Mouse (Mus musculus) lung, postnatal 0 days (tissue): ENCODE results near the gene Gm29133. TPM values are rescaled to one million over a fixed set of nuclear protein-coding genes. Genes with fewer than 3 reads are reported as not detected.

Experiments used
- ATAC-seq: fragments of 200-750 bp; cut with Nextera tagmentation; 2 replicates; pipeline ENCODE4 v1.8.0; 2017; ENCODE audit warnings: moderate library complexity
- DNase-seq: peaks from one replicate; pipeline ENCODE4 v3.0.0-alpha.2; 2016; ENCODE audit warnings: low spot score
- H3K27ac ChIP-seq: fragments of 300-500 bp; sonication (generic); 2 replicates; pipeline ENCODE4 v1.5.1; 2014; ENCODE audit warnings: antibody characterized with exemption, mild to moderate bottlenecking, low read length, mixed read lengths
- H3K27me3 ChIP-seq: fragments of 300-500 bp; sonication (generic); replicated peaks from 2 replicates; pipeline ENCODE4 v1.6.1; 2014; ENCODE audit warnings: low read length, mixed read lengths; ENCODE audit not compliant: insufficient read depth
- H3K36me3 ChIP-seq: fragments of 300-500 bp; sonication (generic); 2 replicates; pipeline ENCODE4 v1.6.1; 2014; ENCODE audit warnings: low read length, mixed read lengths; ENCODE audit not compliant: insufficient read depth
- H3K4me1 ChIP-seq: fragments of 300-500 bp; sonication (generic); 2 replicates; pipeline ENCODE4 v1.6.1; 2014; ENCODE audit warnings: antibody characterized with exemption, low read depth, low read length, mixed read lengths; ENCODE audit not compliant: insufficient read depth
- H3K4me2 ChIP-seq: fragments of 300-500 bp; sonication (generic); replicated peaks from 2 replicates; pipeline ENCODE4 v1.6.1; 2014; ENCODE audit warnings: low read depth, mild to moderate bottlenecking, low read length, moderate library complexity, mixed read lengths
- H3K4me3 ChIP-seq: fragments of 300-500 bp; sonication (generic); 2 replicates; pipeline ENCODE4 v1.5.1; 2014; ENCODE audit warnings: low read depth, low read length
- H3K9ac ChIP-seq: fragments of 300-500 bp; sonication (generic); replicated peaks from 2 replicates; pipeline ENCODE4 v1.6.1; 2014; ENCODE audit warnings: low read depth, mild to moderate bottlenecking
- H3K9me3 ChIP-seq: fragments of 300-500 bp; sonication (generic); 2 replicates; pipeline ENCODE4 v1.6.1; 2016; ENCODE audit warnings: low read length, mixed read lengths
- CTCF ChIP-seq: IDR thresholded peaks from 2 replicates; pipeline ENCODE4 v1.5.1; 2016; ENCODE audit warnings: antibody characterized with exemption, mild to moderate bottlenecking
- EP300 ChIP-seq: IDR thresholded peaks from 2 replicates; pipeline ENCODE4 v1.6.1; 2016; ENCODE audit warnings: antibody characterized with exemption, mild to moderate bottlenecking, control low read depth
- WGBS: fragments of 180-500 bp; shearing (Covaris S2); extraction: QIAGEN DNeasy Blood & Tissue Kit; methylation state at CpG from one replicate; pipeline ENCODE4 v1.1.7; 2014; 5-methylcytosine and 5-hydroxymethylcytosine counted together
- polyA plus RNA-seq: library from polyadenylated mRNA; unstranded; fragments of >200 nt; fragmentation: Nextera tagmentation; extraction: Ambion mirVana; gene quantifications from 2 replicates; pipeline ENCODE4 v1.2.1, GENCODE M21; 2015

The Gm29133 gene
- polyA plus RNA-seq = not detected in 2 replicates

DNA sequence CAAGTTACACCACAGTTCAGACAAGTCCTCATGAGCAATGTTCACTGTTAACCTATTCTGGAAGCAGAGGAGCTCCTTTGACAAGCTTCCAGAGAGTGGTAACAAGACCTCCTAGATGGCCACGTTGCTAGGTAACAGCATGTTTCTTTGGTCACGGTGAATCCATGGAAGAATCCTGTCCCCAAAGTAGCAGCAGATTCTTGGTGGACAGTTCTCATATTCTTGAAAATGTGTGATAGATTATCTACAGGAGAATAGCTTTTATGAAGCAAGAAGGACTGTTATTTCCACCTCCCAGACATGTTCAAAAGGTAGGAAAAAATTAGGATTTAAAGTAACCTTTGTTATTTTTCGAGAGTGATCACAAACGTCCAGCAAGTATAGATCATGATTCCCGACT lies at the start of gene Gm29133:
TSS of gene Gm29133 (plus strand) at position 301 of the 400 bp plus-strand sequence.
- Histone ChIP-seq H3K4me3 (no peak within 1 kb of the TSS), H3K4me1 (no peaks in the 10 kb centered on the region), H3K36me3 (no peaks in the 10 kb centered on the region), H3K9me3 (no peaks in the 10 kb centered on the region), H3K27ac (no peak within 1 kb of the TSS), H3K27me3 (no peaks in the 10 kb centered on the region), H3K9ac (no peak within 1 kb of the TSS), H3K4me2 (no peak within 1 kb of the TSS)
- TF ChIP-seq EP300 (no peak), CTCF (no peak)
- WGBS = 56% methylated on average over 5 of the region's 5 CpGs
- ATAC-seq (no peak), DNase-seq (no peak)

DNA sequence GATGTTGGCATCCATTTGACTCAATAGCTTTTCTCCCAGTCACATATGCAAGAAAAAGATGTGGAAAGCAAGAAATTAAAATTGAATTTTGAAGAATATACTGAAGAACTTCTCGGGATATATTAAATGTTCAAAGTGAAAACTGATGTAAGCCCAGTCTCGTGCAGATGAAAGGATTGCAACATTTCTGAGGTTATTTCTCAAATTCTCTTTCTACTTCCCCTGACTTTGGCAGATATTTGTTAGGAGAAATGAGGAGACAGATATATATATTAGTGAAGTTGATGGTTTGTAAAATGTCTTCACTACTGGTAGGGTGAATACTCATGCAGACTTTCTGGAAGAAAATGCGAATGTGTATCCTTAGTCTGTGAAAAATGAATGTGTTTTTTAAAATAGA lies 48.9 kb upstream of the Gm29133 start:
- Histone ChIP-seq H3K4me3 (no peak overlapping the region), H3K9ac (no peak overlapping the region), H3K36me3 (no peaks in the 10 kb centered on the region), H3K27ac (no peak overlapping the region), H3K4me2 (no peak overlapping the region), H3K9me3 (no peaks in the 10 kb centered on the region), H3K4me1 (no peaks in the 10 kb centered on the region), H3K27me3 (no peaks in the 10 kb centered on the region)
- ATAC-seq = no peak
- TF ChIP-seq CTCF = no peak
- no peak for DNase-seq
- 74% methylated on average over 3 of the region's 3 CpGs for WGBS

DNA sequence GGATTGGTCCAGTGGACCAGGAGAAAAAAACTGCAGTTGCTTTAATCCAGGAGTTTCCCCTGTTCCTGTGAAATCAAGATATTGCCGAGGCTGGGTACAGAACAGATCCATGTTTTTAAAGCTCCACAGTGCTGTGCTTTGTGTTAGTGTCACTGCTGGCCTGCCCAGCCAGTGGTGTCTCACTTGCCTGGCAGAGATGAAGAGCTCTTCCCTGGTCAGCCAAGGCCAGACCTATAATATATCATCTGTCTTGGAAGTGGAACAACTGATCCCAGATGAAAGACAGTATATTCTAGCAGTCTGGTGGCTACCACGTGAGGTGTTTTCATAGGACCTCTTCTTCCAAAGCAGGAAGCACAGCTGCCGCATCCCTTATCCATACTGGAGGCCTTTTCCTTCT lies 46.7 kb upstream of the Gm29133 start:
- TF ChIP-seq CTCF = no peak
- no peak for TF ChIP-seq EP300
- Histone ChIP-seq H3K36me3 (no peaks in the 10 kb centered on the region), H3K9me3 (no peaks in the 10 kb centered on the region), H3K27ac (no peak overlapping the region), H3K4me1 (no peaks in the 10 kb centered on the region), H3K9ac (no peak overlapping the region), H3K4me2 (no peak overlapping the region), H3K27me3 (no peaks in the 10 kb centered on the region), H3K4me3 (no peak overlapping the region)
- ATAC-seq (no peak), DNase-seq (no peak)
- WGBS = 61% methylated on average over 3 of the region's 3 CpGs

DNA sequence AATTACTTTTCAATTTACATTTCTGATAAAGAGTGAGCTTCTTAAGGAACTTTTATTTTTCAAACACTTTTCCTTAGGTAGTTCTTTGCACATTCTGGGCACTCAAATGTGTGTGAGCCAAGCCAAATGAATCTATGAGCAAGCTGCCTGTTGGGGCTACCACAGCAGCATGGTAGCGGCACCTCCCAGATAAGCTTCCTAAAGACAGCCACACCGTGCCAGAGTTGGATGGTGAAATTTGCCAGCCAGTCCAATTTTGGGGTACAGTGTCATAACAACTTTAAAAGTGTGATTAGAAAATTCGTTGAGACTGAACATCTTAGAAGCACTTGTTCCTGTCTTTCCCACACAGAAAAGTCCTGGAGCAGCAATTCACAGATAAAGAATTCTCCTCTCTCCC lies 41.5 kb upstream of the Gm29133 start:
- no peak for TF ChIP-seq CTCF
- no peak for TF ChIP-seq EP300
- Histone ChIP-seq H3K27me3 (no peaks in the 10 kb centered on the region), H3K9me3 (no peaks in the 10 kb centered on the region), H3K27ac (no peak overlapping the region), H3K4me1 (no peaks in the 10 kb centered on the region), H3K36me3 (no peaks in the 10 kb centered on the region), H3K4me2 (no peak overlapping the region), H3K4me3 (no peak overlapping the region), H3K9ac (no peak overlapping the region)
- DNase-seq (no peak), ATAC-seq (no peak)
- WGBS = 57% methylated on average over 3 of the region's 3 CpGs

DNA sequence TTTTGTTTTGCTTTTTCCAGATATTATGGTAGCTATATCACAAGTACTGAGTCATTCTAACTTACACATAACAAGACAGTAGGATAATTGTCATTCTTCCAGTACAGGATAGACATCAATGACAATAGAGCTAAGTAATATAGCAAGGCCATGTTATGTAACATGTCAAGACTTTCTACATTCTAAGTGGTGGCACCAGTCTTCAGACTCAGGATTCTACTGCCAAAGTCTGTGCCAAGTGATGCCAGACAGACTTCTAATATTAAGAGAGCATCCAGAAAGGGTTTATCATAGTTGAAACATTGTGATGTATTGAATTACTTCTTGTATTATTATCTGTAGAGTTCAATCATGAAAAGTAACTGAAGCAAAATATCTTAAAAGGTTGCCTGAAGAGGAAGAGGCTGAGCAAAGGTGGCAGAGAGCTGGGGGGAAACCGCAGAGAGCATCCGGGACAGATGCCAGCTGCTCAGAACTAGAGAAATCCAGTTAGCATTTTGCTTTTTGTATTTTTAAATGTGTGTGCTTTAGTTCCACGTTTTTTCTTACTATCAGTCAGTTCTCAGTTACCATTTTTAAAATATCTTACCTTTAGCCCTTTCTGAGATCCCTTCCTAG lies 34.2 kb upstream of the Gm29133 start:
- DNase-seq (no peak), ATAC-seq (no peak)
- no peaks in the 10 kb centered on the region for H3K27me3 ChIP-seq
- H3K4me2 ChIP-seq = no peak overlapping the region
- H3K4me1 ChIP-seq = no peaks in the 10 kb centered on the region
- H3K9me3 ChIP-seq = no peaks in the 10 kb centered on the region
- H3K9ac ChIP-seq = no peak overlapping the region
- no peak for TF ChIP-seq EP300
- TF ChIP-seq CTCF = no peak
- no peak overlapping the region for H3K4me3 ChIP-seq
- no peaks in the 10 kb centered on the region for H3K36me3 ChIP-seq
- no peak overlapping the region for H3K27ac ChIP-seq
- 68% methylated on average over 3 of the region's 3 CpGs for WGBS

DNA sequence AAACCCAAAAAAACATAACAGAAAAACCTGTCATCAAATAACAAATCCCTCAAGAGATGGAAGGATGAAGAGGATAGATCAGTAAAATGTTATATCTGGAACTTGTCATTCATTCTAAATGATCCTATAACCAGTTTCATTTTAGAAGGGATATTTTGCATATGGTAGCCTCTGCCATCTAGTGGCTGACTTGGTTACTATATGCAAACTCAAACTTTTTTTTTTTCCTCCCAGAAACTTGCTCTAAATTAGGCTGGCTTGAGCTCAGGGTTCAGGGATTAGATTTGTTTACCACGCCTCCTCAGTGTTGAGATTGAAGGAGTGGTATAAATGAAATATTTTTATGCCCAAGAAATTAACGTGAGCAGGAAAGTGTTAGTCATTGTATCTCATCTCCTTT lies 27.3 kb upstream of the Gm29133 start:
- no peak overlapping the region for H3K4me2 ChIP-seq
- 15% methylated on average over 2 of the region's 2 CpGs for WGBS
- no peak overlapping the region for H3K9ac ChIP-seq
- ATAC-seq (no peak), DNase-seq (peak; percentile 46)
- H3K4me3 ChIP-seq = no peak overlapping the region
- no peaks in the 10 kb centered on the region for H3K9me3 ChIP-seq
- TF ChIP-seq EP300 = no peak
- TF ChIP-seq CTCF = peak; percentile 66
- H3K27me3 ChIP-seq = no peaks in the 10 kb centered on the region
- H3K4me1 ChIP-seq = no peaks in the 10 kb centered on the region
- no peaks in the 10 kb centered on the region for H3K36me3 ChIP-seq
- H3K27ac ChIP-seq = no peak overlapping the region
